Mouse (Mus musculus): ENCODE measurements at regions not wholly inside any gene's neighbourhood (a gene's known extent, or its start where the extent isn't known, plus 50 kb on each side); places are given as distances from the start of the nearest gene placed in this dataset.

DNA sequence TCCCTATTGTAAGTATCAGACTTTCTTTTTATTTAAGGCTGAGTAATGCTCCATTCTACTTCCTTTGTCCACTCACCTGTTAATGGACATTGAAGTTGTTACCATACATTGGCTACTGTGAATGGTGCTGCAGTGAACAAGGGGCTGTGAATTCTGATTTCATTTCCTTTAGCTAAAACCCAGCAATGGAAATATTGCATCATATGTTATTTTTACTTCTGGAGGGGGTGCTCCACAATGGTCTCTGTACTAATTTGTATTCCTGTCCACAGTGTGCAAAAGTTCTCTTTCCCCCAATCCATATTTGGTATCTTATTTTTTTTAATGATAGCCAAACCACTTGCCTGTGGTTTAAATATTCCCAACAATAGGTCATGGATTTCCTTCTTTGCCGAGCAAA, 137.0 kb downstream of the Pax1 start:
- TF ChIP-seq POLR2A (IDR thresholded peaks at IDR 0.05; ENCODE audit: extremely low read depth, insufficient read depth, low read length), result no peak
- TF ChIP-seq CTCF (IDR thresholded peaks at IDR 0.05; ENCODE audit: low read depth, low read length), result no peak

Data from liver, adult 2 months (tissue).